Mouse (Mus musculus): ENCODE data around the gene Myo16. TPM values are rescaled to one million over a fixed set of nuclear protein-coding genes. Genes with fewer than 3 reads are reported as not detected.

The Myo16 gene
- polyA plus RNA-seq, 1 experiment from 2014 or later: 3.0 TPM

- H3K9ac ChIP-seq (ENCODE audit: low read length): no peak overlapping the region
- H3K27me3 ChIP-seq (ENCODE audit: control insufficient read depth, insufficient read depth, low read length): no peaks in the 10 kb centered on the region
- no peaks in the 10 kb centered on the region for H3K36me3 ChIP-seq (ENCODE audit: control insufficient read depth, insufficient read depth, low read length)
- H3K4me2 ChIP-seq: no peak overlapping the region
- H3K4me3 ChIP-seq (ENCODE audit: low read depth, low read length): no peak overlapping the region
- ATAC-seq (ENCODE audit: low FRiP score) (no peak), DNase-seq (ENCODE audit: low spot score, missing footprints) (no peak)
- 80% methylated on average over 8 of the region's 8 CpGs for WGBS
- H3K4me1 ChIP-seq (ENCODE audit: control insufficient read depth, insufficient read depth, low read length): no peaks in the 10 kb centered on the region
- no peak overlapping the region for H3K27ac ChIP-seq (ENCODE audit: low read depth, low read length)
- H3K9me3 ChIP-seq (ENCODE audit: control insufficient read depth, low read length): no peaks in the 10 kb centered on the region
These were observed 46.3 kb downstream of the Myo16 start for GRCm38 (mm10) chr8:10200042-10200441.

- no peaks in the 10 kb centered on the region for H3K36me3 ChIP-seq (ENCODE audit: control insufficient read depth, insufficient read depth, low read length)
- no peak overlapping the region for H3K27ac ChIP-seq (ENCODE audit: low read depth, low read length)
- no peaks in the 10 kb centered on the region; the same call in 1 of the 2 replicates for H3K4me1 ChIP-seq (ENCODE audit: control insufficient read depth, insufficient read depth, low read length)
- H3K9ac ChIP-seq (ENCODE audit: low read length): no peak overlapping the region
- H3K4me3 ChIP-seq (ENCODE audit: low read depth, low read length): no peak overlapping the region
- DNase-seq (ENCODE audit: low spot score, missing footprints) (no peak), ATAC-seq (ENCODE audit: low FRiP score) (no peak)
- WGBS: 58% methylated on average over 3 of the region's 3 CpGs
- no peaks in the 10 kb centered on the region for H3K27me3 ChIP-seq (ENCODE audit: control insufficient read depth, insufficient read depth, low read length)
- H3K4me2 ChIP-seq: no peak overlapping the region
- H3K9me3 ChIP-seq (ENCODE audit: control insufficient read depth, low read length): no peaks in the 10 kb centered on the region
These were observed 61.3 kb downstream of the Myo16 start for GRCm38 (mm10) chr8:10215023-10215422.

- WGBS: 73% methylated on average over 5 of the region's 5 CpGs
- H3K4me2 ChIP-seq: no peak overlapping the region
- DNase-seq (ENCODE audit: low spot score, missing footprints): no peak
- peaks cover 9% of the 10 kb centered on the region for H3K4me1 ChIP-seq (ENCODE audit: control insufficient read depth, insufficient read depth, low read length)
- H3K27ac ChIP-seq (ENCODE audit: low read depth, low read length): no peak overlapping the region
- no peaks in the 10 kb centered on the region for H3K27me3 ChIP-seq (ENCODE audit: control insufficient read depth, insufficient read depth, low read length)
- no peak for ATAC-seq (ENCODE audit: low FRiP score)
- H3K36me3 ChIP-seq (ENCODE audit: control insufficient read depth, insufficient read depth, low read length): no peaks in the 10 kb centered on the region
- no peaks in the 10 kb centered on the region for H3K9me3 ChIP-seq (ENCODE audit: control insufficient read depth, low read length)
- no peak overlapping the region for H3K4me3 ChIP-seq (ENCODE audit: low read depth, low read length)
- no peak overlapping the region for H3K9ac ChIP-seq (ENCODE audit: low read length)
These were observed 66.1 kb downstream of the Myo16 start for GRCm38 (mm10) chr8:10219761-10220276.

- Histone ChIP-seq H3K4me2 (no peak overlapping the region), H3K36me3 (ENCODE audit: control insufficient read depth, insufficient read depth, low read length) (no peaks in the 10 kb centered on the region), H3K9me3 (ENCODE audit: control insufficient read depth, low read length) (no peaks in the 10 kb centered on the region), H3K4me1 (ENCODE audit: control insufficient read depth, insufficient read depth, low read length) (peaks cover 9% of the 10 kb centered on the region), H3K27me3 (ENCODE audit: control insufficient read depth, insufficient read depth, low read length) (no peaks in the 10 kb centered on the region), H3K9ac (ENCODE audit: low read length) (no peak overlapping the region), H3K4me3 (ENCODE audit: low read depth, low read length) (no peak overlapping the region), H3K27ac (ENCODE audit: low read depth, low read length) (no peak overlapping the region)
- DNase-seq (ENCODE audit: low spot score, missing footprints) (no peak), ATAC-seq (ENCODE audit: low FRiP score) (no peak)
- 74% methylated on average over 2 of the region's 2 CpGs for WGBS
These were observed 69.1 kb downstream of the Myo16 start for GRCm38 (mm10) chr8:10222770-10223169.

GRCm38 (mm10) chr8:10223528-10224194, 70.0 kb downstream of the Myo16 start:
- H3K9ac ChIP-seq (ENCODE audit: low read length): no peak overlapping the region
- 44% methylated on average over 6 of the region's 6 CpGs for WGBS
- H3K36me3 ChIP-seq (ENCODE audit: control insufficient read depth, insufficient read depth, low read length): no peaks in the 10 kb centered on the region
- DNase-seq (ENCODE audit: low spot score, missing footprints) (no peak), ATAC-seq (ENCODE audit: low FRiP score) (0 out of 2 replicates have a peak, but pooled peaks have one; percentile 16)
- H3K4me1 ChIP-seq (ENCODE audit: control insufficient read depth, insufficient read depth, low read length): peaks cover 9% of the 10 kb centered on the region
- no peaks in the 10 kb centered on the region for H3K9me3 ChIP-seq (ENCODE audit: control insufficient read depth, low read length)
- H3K27ac ChIP-seq (ENCODE audit: low read depth, low read length): peak overlapping the region; percentile 21; the same call in 1 of the 2 replicates
- no peak overlapping the region for H3K4me2 ChIP-seq
- H3K27me3 ChIP-seq (ENCODE audit: control insufficient read depth, insufficient read depth, low read length): no peaks in the 10 kb centered on the region
- H3K4me3 ChIP-seq (ENCODE audit: low read depth, low read length): no peak overlapping the region

- Histone ChIP-seq H3K36me3 (ENCODE audit: control insufficient read depth, insufficient read depth, low read length) (no peaks in the 10 kb centered on the region), H3K9me3 (ENCODE audit: control insufficient read depth, low read length) (no peaks in the 10 kb centered on the region), H3K4me2 (no peak overlapping the region), H3K27me3 (ENCODE audit: control insufficient read depth, insufficient read depth, low read length) (no peaks in the 10 kb centered on the region), H3K4me1 (ENCODE audit: control insufficient read depth, insufficient read depth, low read length) (peaks cover 9% of the 10 kb centered on the region), H3K4me3 (ENCODE audit: low read depth, low read length) (no peak overlapping the region), H3K9ac (ENCODE audit: low read length) (no peak overlapping the region), H3K27ac (ENCODE audit: low read depth, low read length) (no peak overlapping the region)
- DNase-seq (ENCODE audit: low spot score, missing footprints): no peak
- WGBS: 62% methylated on average over 10 of the region's 10 CpGs
- no peak for ATAC-seq (ENCODE audit: low FRiP score)
These were observed 70.7 kb downstream of the Myo16 start for GRCm38 (mm10) chr8:10224305-10224971.

- H3K4me2 ChIP-seq: no peak overlapping the region
These were observed 71.3 kb downstream of the Myo16 start for GRCm38 (mm10) chr8:10225018-10225417.

GRCm38 (mm10) chr8:10230746-10231369, 77.1 kb downstream of the Myo16 start:
- H3K4me2 ChIP-seq: no peak overlapping the region
- H3K4me3 ChIP-seq (ENCODE audit: low read depth, low read length): no peak overlapping the region
- no peaks in the 10 kb centered on the region for H3K4me1 ChIP-seq (ENCODE audit: control insufficient read depth, insufficient read depth, low read length)
- no peaks in the 10 kb centered on the region for H3K9me3 ChIP-seq (ENCODE audit: control insufficient read depth, low read length)
- 54% methylated on average over 8 of the region's 8 CpGs for WGBS
- no peaks in the 10 kb centered on the region for H3K27me3 ChIP-seq (ENCODE audit: control insufficient read depth, insufficient read depth, low read length)
- no peak for DNase-seq (ENCODE audit: low spot score, missing footprints)
- H3K9ac ChIP-seq (ENCODE audit: low read length): no peak overlapping the region
- H3K36me3 ChIP-seq (ENCODE audit: control insufficient read depth, insufficient read depth, low read length): no peaks in the 10 kb centered on the region
- peak; percentile 42; the same call in 1 of the 2 replicates for ATAC-seq (ENCODE audit: low FRiP score)
- H3K27ac ChIP-seq (ENCODE audit: low read depth, low read length): no peak overlapping the region

More at GRCm38 (mm10) chr8:10225018-10225417, 71.3 kb downstream of the Myo16 start:
- no peak overlapping the region for H3K9ac ChIP-seq (ENCODE audit: low read length)
- ATAC-seq (ENCODE audit: low FRiP score) (no peak), DNase-seq (ENCODE audit: low spot score, missing footprints) (no peak)
- no peak overlapping the region for H3K4me3 ChIP-seq (ENCODE audit: low read depth, low read length)
- no peaks in the 10 kb centered on the region for H3K27me3 ChIP-seq (ENCODE audit: control insufficient read depth, insufficient read depth, low read length)
- peaks cover 9% of the 10 kb centered on the region for H3K4me1 ChIP-seq (ENCODE audit: control insufficient read depth, insufficient read depth, low read length)
- no peak overlapping the region for H3K27ac ChIP-seq (ENCODE audit: low read depth, low read length)
- WGBS: 62% methylated on average over 2 of the region's 2 CpGs
- no peaks in the 10 kb centered on the region for H3K36me3 ChIP-seq (ENCODE audit: control insufficient read depth, insufficient read depth, low read length)
- no peaks in the 10 kb centered on the region for H3K9me3 ChIP-seq (ENCODE audit: control insufficient read depth, low read length)

GRCm38 (mm10) chr8:10234516-10234915, 80.8 kb downstream of the Myo16 start:
- Histone ChIP-seq H3K4me3 (ENCODE audit: low read depth, low read length) (no peak overlapping the region), H3K36me3 (ENCODE audit: control insufficient read depth, insufficient read depth, low read length) (no peaks in the 10 kb centered on the region), H3K27ac (ENCODE audit: low read depth, low read length) (no peak overlapping the region), H3K4me1 (ENCODE audit: control insufficient read depth, insufficient read depth, low read length) (no peaks in the 10 kb centered on the region), H3K27me3 (ENCODE audit: control insufficient read depth, insufficient read depth, low read length) (no peaks in the 10 kb centered on the region), H3K4me2 (no peak overlapping the region), H3K9me3 (ENCODE audit: control insufficient read depth, low read length) (no peaks in the 10 kb centered on the region), H3K9ac (ENCODE audit: low read length) (no peak overlapping the region)
- 84% methylated on average over 2 of the region's 2 CpGs for WGBS
- no peak for ATAC-seq (ENCODE audit: low FRiP score)
- no peak for DNase-seq (ENCODE audit: low spot score, missing footprints)

Measured in midbrain, embryonic 11.5 days (tissue).